Mouse (Mus musculus): ENCODE measurements around the gene Tmem144. TPM values are rescaled to one million over a fixed set of nuclear protein-coding genes. Genes with fewer than 3 reads are reported as not detected.

Tmem144 gene
- total and polyA plus RNA-seq, 3 experiments, result 0.59 to 2.0 (median 1.3) TPM

- in situ Hi-C loops (cut with MboI; ENCODE audit: low pct_ligation_motif_present, low pct_unique_long_range_greater_than_20kb, low sequenced_read_pairs) (no loop called here), dilution Hi-C loops (cut with MboI; ENCODE audit: extremely low pct_ligation_motif_present, extremely low pct_unique_long_range_greater_than_20kb, low sequenced_read_pairs) (no loop called here)
Measured at GRCm38 (mm10) chr3:79818202-79818995, 34.2 kb downstream of the Tmem144 start.

DNA sequence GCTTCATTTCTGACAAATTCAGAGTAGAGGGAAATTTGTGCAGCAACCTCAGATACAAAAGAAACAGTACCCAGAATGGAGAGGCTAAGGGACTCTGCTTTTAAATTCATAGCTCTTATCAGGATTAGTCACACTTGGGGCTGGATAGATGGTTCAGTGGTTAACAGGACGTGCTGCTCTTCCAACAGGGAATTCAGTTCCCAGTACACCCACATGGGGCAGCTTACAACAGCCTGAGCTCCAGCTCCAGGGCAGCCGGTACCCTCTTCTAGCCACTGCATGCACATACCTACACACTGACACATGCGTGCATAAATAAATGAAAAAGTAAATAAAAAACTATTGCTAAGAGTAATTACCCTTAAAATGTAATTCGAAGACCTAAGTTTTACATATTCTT lies 36.3 kb downstream of the Tmem144 start:
- no peak for DNase-seq (ENCODE audit: extremely low read depth)
- no peak overlapping the region for H3K4me2 ChIP-seq (ENCODE audit: insufficient read depth, low read depth, poor library complexity, severe bottlenecking)
- H3K27ac ChIP-seq (ENCODE audit: insufficient read depth, low read depth), result no peak overlapping the region
- no peak overlapping the region for H3K4me3 ChIP-seq (replicated peaks in 1 of 3; ENCODE audit: low read depth in 2 of 3, low read length in 2 of 3, poor library complexity in 1 of 3)
- in situ Hi-C loops (cut with MboI; ENCODE audit: low pct_ligation_motif_present, low pct_unique_long_range_greater_than_20kb, low sequenced_read_pairs), result no loop called here
- no peaks in the 10 kb centered on the region for H3K4me1 ChIP-seq (ENCODE audit: control insufficient read depth in 1 of 2, insufficient read depth in 2 of 2)
- H3K27me3 ChIP-seq (replicated peaks), result no peaks in the 10 kb centered on the region
- dilution Hi-C loops (cut with MboI; ENCODE audit: extremely low pct_ligation_motif_present, extremely low pct_unique_long_range_greater_than_20kb, low sequenced_read_pairs), result no loop called here
- H3K9me3 ChIP-seq (replicated peaks; ENCODE audit: low read length), result no peaks in the 10 kb centered on the region
- no peaks in the 10 kb centered on the region for H3K79me2 ChIP-seq (replicated peaks; ENCODE audit: control insufficient read depth, extremely low read depth, insufficient read depth, poor library complexity, severe bottlenecking)
- no peaks in the 10 kb centered on the region for H3K36me3 ChIP-seq (replicated peaks in 1 of 2; ENCODE audit: control insufficient read depth in 1 of 2, insufficient read depth in 1 of 2, low read length in 1 of 2)
- H3K9ac ChIP-seq (ENCODE audit: insufficient read depth, low read depth), result no peak overlapping the region
- no peak for TF ChIP-seq TBP (conservative IDR thresholded peaks at IDR 0.05; ENCODE audit: low read depth, low read length)
- TF ChIP-seq JUND (conservative IDR thresholded peaks at IDR 0.05; ENCODE audit: low read depth, low read length), result no peak
- no peak for TF ChIP-seq USF1 (IDR thresholded peaks at IDR 0.05; ENCODE audit: low read depth, low read length)
- no peak for TF ChIP-seq POLR2AphosphoS2 (IDR thresholded peaks at IDR 0.05; ENCODE audit: low read depth, low read length)
- no peak for TF ChIP-seq CHD1 (IDR thresholded peaks at IDR 0.05; ENCODE audit: low read depth, low read length)
- no peak for TF ChIP-seq IRF4 (IDR thresholded peaks at IDR 0.05; ENCODE audit: low read depth, low read length)

More at GRCm38 (mm10) chr3:79818202-79818995, 34.2 kb downstream of the Tmem144 start:
- Histone ChIP-seq H3K4me2 (ENCODE audit: insufficient read depth, low read depth, poor library complexity, severe bottlenecking) (no peak overlapping the region), H3K36me3 (replicated peaks in 1 of 2; ENCODE audit: control insufficient read depth in 1 of 2, insufficient read depth in 1 of 2, low read length in 1 of 2) (no peaks in the 10 kb centered on the region), H3K4me1 (ENCODE audit: control insufficient read depth in 1 of 2, insufficient read depth in 2 of 2) (no peaks in the 10 kb centered on the region), H3K79me2 (replicated peaks; ENCODE audit: control insufficient read depth, extremely low read depth, insufficient read depth, poor library complexity, severe bottlenecking) (no peaks in the 10 kb centered on the region), H3K4me3 (replicated peaks in 1 of 3; ENCODE audit: low read depth in 2 of 3, low read length in 2 of 3, poor library complexity in 1 of 3) (no peak overlapping the region), H3K27ac (ENCODE audit: insufficient read depth, low read depth) (no peak overlapping the region), H3K27me3 (replicated peaks) (no peaks in the 10 kb centered on the region), H3K9ac (ENCODE audit: insufficient read depth, low read depth) (no peak overlapping the region), H3K9me3 (replicated peaks; ENCODE audit: low read length) (no peaks in the 10 kb centered on the region)
- no peak for DNase-seq (ENCODE audit: extremely low read depth)
- TF ChIP-seq NELFE (IDR thresholded peaks at IDR 0.05; ENCODE audit: low read depth, low read length) (no peak), CTCF (conservative IDR thresholded peaks at IDR 0.05 in 1 of 2, IDR thresholded peaks at IDR 0.05 in 1 of 2; ENCODE audit: low read depth in 2 of 2, low read length in 2 of 2) (no peak), UBTF (IDR thresholded peaks at IDR 0.05; ENCODE audit: low read depth, low read length) (no peak), GABPA (IDR thresholded peaks at IDR 0.05; ENCODE audit: insufficient replicate concordance, low read depth, low read length) (no peak), MYC (IDR thresholded peaks at IDR 0.05; ENCODE audit: low read depth, low read length) (no peak), IRF4 (IDR thresholded peaks at IDR 0.05; ENCODE audit: low read depth, low read length) (no peak), HCFC1 (IDR thresholded peaks at IDR 0.05; ENCODE audit: low read depth, low read length) (no peak), MAZ (IDR thresholded peaks at IDR 0.05; ENCODE audit: low read depth, low read length) (no peak), BHLHE40 (IDR thresholded peaks at IDR 0.05; ENCODE audit: low read depth, low read length) (no peak), ZNF384 (IDR thresholded peaks at IDR 0.05; ENCODE audit: low read depth, low read length) (no peak), POLR2A (IDR thresholded peaks at IDR 0.05; ENCODE audit: low read depth, low read length) (no peak), MAX (IDR thresholded peaks at IDR 0.05; ENCODE audit: low read length) (no peak), JUND (conservative IDR thresholded peaks at IDR 0.05; ENCODE audit: low read depth, low read length) (no peak), ETS1 (conservative IDR thresholded peaks at IDR 0.05; ENCODE audit: low read depth, low read length) (no peak), CHD1 (IDR thresholded peaks at IDR 0.05; ENCODE audit: low read depth, low read length) (no peak), KAT2A (IDR thresholded peaks at IDR 0.05; ENCODE audit: insufficient replicate concordance, low read length) (no peak), EP300 (IDR thresholded peaks at IDR 0.05; ENCODE audit: low read length) (no peak)
